Mouse (Mus musculus) C2C12 (cell line): ENCODE results near the gene Prickle2.

ENCODE experiments used
- CEBPB ChIP-seq: IDR thresholded peaks from one replicate; pipeline ENCODE4 v1.6.1; 2011; ENCODE audit warnings: low read depth, mild to moderate bottlenecking, control low read depth, moderate library complexity
- CTCF ChIP-seq: IDR thresholded peaks from one replicate; pipeline ENCODE4 v1.5.1; 2011; ENCODE audit not compliant: control insufficient read depth, insufficient read depth, insufficient read length
- FOSL1 ChIP-seq: IDR thresholded peaks from one replicate; pipeline ENCODE4 v1.8.0; 2011; ENCODE audit warnings: mild to moderate bottlenecking, low read length; ENCODE audit not compliant: poor library complexity, insufficient read depth, severe bottlenecking
- MAX ChIP-seq: IDR thresholded peaks from one replicate; pipeline ENCODE4 v1.6.1; 2011; ENCODE audit warnings: mild to moderate bottlenecking, control low read depth
- MYOD1 ChIP-seq: IDR thresholded peaks from one replicate; pipeline ENCODE4 v1.6.1; 2011; ENCODE audit warnings: low read depth; ENCODE audit not compliant: control insufficient read depth, insufficient read length
- USF1 ChIP-seq: IDR thresholded peaks from one replicate; pipeline ENCODE4 v1.6.1; 2011; ENCODE audit warnings: low read depth, mild to moderate bottlenecking, control low read depth, moderate library complexity

DNA sequence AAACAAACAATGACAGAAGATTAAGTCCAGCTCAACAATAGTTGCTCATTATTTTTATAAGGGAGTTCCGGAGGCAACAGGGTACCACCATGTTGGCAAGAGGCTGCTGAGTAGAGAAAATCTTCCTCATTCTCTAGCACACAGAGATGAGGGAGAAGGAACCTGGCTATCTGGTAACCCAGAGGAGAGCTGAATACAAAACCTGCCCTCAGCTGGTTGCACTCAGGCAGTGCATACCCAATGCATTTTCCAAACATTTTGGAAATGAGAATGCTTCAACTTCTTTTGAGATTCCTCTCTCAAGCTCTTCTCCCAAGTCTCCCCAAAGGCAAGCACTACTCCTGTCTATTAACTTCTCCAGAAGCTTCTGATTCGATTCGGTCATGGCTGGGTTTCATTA, 36.3 kb downstream of the Prickle2 start:
- TF ChIP-seq CTCF (no peak), MAX (no peak), MYOD1 (no peak), CEBPB (no peak), USF1 (no peak), FOSL1 (no peak)
